Mouse (Mus musculus): ENCODE results near the gene Arxes2.
"Not testable (repeated sequence)": the region's sequence is repeated elsewhere in the genome, so short reads cannot be mapped to it uniquely, and the experiment has no call there.

Gene Arxes2

GRCm38 (mm10) chrX:135993664-135994119, at the start of gene Arxes2:
Gene Arxes2, plus strand, starts transcription at chrX:135993824.
- DNase-seq: not testable (repeated sequence)

GRCm38 (mm10) chrX:135948699-135949437, 44.8 kb upstream of the Arxes2 start:
- no peak for DNase-seq

GRCm38 (mm10) chrX:135956988-135957690, 36.5 kb upstream of the Arxes2 start:
- DNase-seq: peak; percentile 14

- DNase-seq: no peak
Measured at GRCm38 (mm10) chrX:135957691-135958081, 35.9 kb upstream of the Arxes2 start.

GRCm38 (mm10) chrX:135958589-135959225, 34.9 kb upstream of the Arxes2 start:
- DNase-seq: no peak

GRCm38 (mm10) chrX:135959536-135959935, 34.1 kb upstream of the Arxes2 start:
- no peak for DNase-seq

GRCm38 (mm10) chrX:135962342-135962741, 31.3 kb upstream of the Arxes2 start:
- no peak for DNase-seq

GRCm38 (mm10) chrX:135963130-135963529, 30.5 kb upstream of the Arxes2 start:
- no peak for DNase-seq

GRCm38 (mm10) chrX:135963629-135964028, 30.0 kb upstream of the Arxes2 start:
- peak; percentile 59 for DNase-seq

GRCm38 (mm10) chrX:135973597-135974423, 19.8 kb upstream of the Arxes2 start:
- DNase-seq: no peak

GRCm38 (mm10) chrX:135974424-135975225, 19.0 kb upstream of the Arxes2 start:
- no peak for DNase-seq

- DNase-seq: peak; percentile 71
Measured at GRCm38 (mm10) chrX:135975226-135975552, 18.4 kb upstream of the Arxes2 start.

GRCm38 (mm10) chrX:135984539-135985260, 8.9 kb upstream of the Arxes2 start:
- DNase-seq: no peak

GRCm38 (mm10) chrX:135986267-135986666, 7.4 kb upstream of the Arxes2 start:
- no peak for DNase-seq

GRCm38 (mm10) chrX:135990661-135991060, 3.0 kb upstream of the Arxes2 start:
- no peak for DNase-seq

- DNase-seq: peak; percentile 65
Measured at GRCm38 (mm10) chrX:135993192-135993594, 431 bp upstream of the Arxes2 start.

- DNase-seq: no peak
Measured at GRCm38 (mm10) chrX:136007199-136007843, 13.7 kb downstream of the Arxes2 start.

GRCm38 (mm10) chrX:136014392-136014791, 20.8 kb downstream of the Arxes2 start:
- DNase-seq: no peak

- DNase-seq: no peak
Measured at GRCm38 (mm10) chrX:136030331-136030730, 36.7 kb downstream of the Arxes2 start.
